ENCODE assay signal across 22 mouse cellular contexts in the genomic region with DNA sequence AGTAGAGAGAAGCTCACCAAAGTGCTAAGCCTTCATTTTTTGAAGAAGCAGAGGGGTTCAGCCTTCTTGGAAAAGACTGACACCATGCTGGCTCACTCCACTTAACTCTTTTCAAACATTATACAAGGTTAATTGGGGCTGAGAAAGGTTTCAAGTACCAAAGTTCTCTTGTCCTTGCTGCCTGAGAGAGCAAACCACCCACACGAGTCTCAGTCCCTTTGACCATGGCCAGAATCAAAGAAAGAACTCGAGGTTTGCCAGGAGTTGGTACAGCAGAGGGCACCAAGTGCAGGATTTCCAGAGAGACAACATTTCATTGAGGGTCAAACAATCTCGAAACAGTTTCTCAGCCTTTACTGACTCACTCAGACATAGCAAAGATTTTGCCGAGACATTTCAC. TPM values are rescaled to one million over a fixed set of nuclear protein-coding genes. Genes with fewer than 3 reads are reported as not detected.
DNase-seq lines count a peak whose midpoint lies in the region; ATAC-seq and TF ChIP-seq lines count a peak whose summit lies in the region.
"Had no signal": no experiment of that assay in that cellular context is flagged by ENCODE, and none has a peak within 500 bp of the region (broad histone marks: within the 10 kb centered on the region; RNA-seq: fewer than 3 reads in every experiment).

No protein-coding gene starts in this region.

- DNase-seq in kidney, adult 2 months = peak; percentile 81
- no peak for DNase-seq in kidney, postnatal 4 days
- DNase-seq in kidney, adult 9 months = peak; percentile 77
- peak; percentile 29 to 35 for DNase-seq in kidney, postnatal 36 days
- no peak for DNase-seq in kidney, postnatal 10 days
- DNase-seq: adrenal gland, adult 2 months; adrenal gland, postnatal 10 days; adrenal gland, postnatal 25 days; cerebellum, adult 11 months; cerebellum, adult 18-20 months; cerebellum, adult 8-10 months; cerebellum, adult 9-11 months; cerebellum, postnatal 14 days; cerebellum, postnatal 36 days; embryo, embryonic 11 days had no signal

- H3K27ac ChIP-seq in kidney, adult 2 months (ENCODE audit: insufficient read depth, low read depth, low read length) = peak overlapping the region; percentile 38; the same call in 1 of the 2 replicates
- no peak overlapping the region for H3K27ac ChIP-seq in kidney, embryonic 15.5 days
- H3K27ac ChIP-seq: embryonic facial prominence, embryonic 13.5 days; embryonic facial prominence, embryonic 15.5 days; forebrain, embryonic 10.5 days; forebrain, embryonic 12.5 days had no signal

- no peak for TF ChIP-seq CTCF in kidney, adult 2 months (conservative IDR thresholded peaks at IDR 0.05; ENCODE audit: insufficient read depth, insufficient read length, low read depth, low read length)

- no peaks in the 10 kb centered on the region for H3K27me3 ChIP-seq in kidney, adult 2 months (replicated peaks; ENCODE audit: control insufficient read depth, insufficient read depth, low read length)
- no peaks in the 10 kb centered on the region for H3K27me3 ChIP-seq in kidney, embryonic 15.5 days
- H3K27me3 ChIP-seq: embryonic facial prominence, embryonic 13.5 days; embryonic facial prominence, embryonic 15.5 days; forebrain, embryonic 12.5 days had no signal

- no peak for TF ChIP-seq POLR2A in kidney, adult 2 months (IDR thresholded peaks at IDR 0.05; ENCODE audit: low read depth, low read length)

- H3K9ac ChIP-seq in kidney, embryonic 15.5 days = no peak overlapping the region
- H3K9ac ChIP-seq: embryonic facial prominence, embryonic 13.5 days; embryonic facial prominence, embryonic 15.5 days; forebrain, embryonic 12.5 days had no signal

- no peak overlapping the region for H3K4me2 ChIP-seq in kidney, embryonic 15.5 days
- H3K4me2 ChIP-seq: embryonic facial prominence, embryonic 13.5 days; embryonic facial prominence, embryonic 15.5 days; forebrain, embryonic 12.5 days had no signal

- no peak overlapping the region for H3K4me3 ChIP-seq in kidney, adult 2 months (ENCODE audit: insufficient read depth, low read depth, low read length)
- H3K4me3 ChIP-seq in kidney, embryonic 15.5 days (replicated peaks) = no peak overlapping the region
- H3K4me3 ChIP-seq: embryonic facial prominence, embryonic 13.5 days; embryonic facial prominence, embryonic 15.5 days; erythroblast, embryonic 14.5 days; forebrain, embryonic 10.5 days; forebrain, embryonic 12.5 days had no signal

- H3K9me3 ChIP-seq in kidney, embryonic 15.5 days (replicated peaks) = no peaks in the 10 kb centered on the region
- H3K9me3 ChIP-seq: embryonic facial prominence, embryonic 13.5 days; embryonic facial prominence, embryonic 15.5 days; forebrain, embryonic 10.5 days; forebrain, embryonic 12.5 days had no signal

- no peak for ATAC-seq in kidney, embryonic 15.5 days (replicated peaks; ENCODE audit: low FRiP score)
- ATAC-seq: forebrain, embryonic 14.5 days had no signal

- no peaks in the 10 kb centered on the region for H3K4me1 ChIP-seq in kidney, adult 2 months (ENCODE audit: control insufficient read depth, insufficient read depth, low read length)
- H3K4me1 ChIP-seq in kidney, embryonic 15.5 days = no peaks in the 10 kb centered on the region
- H3K4me1 ChIP-seq: embryonic facial prominence, embryonic 13.5 days; embryonic facial prominence, embryonic 15.5 days; forebrain, embryonic 10.5 days; forebrain, embryonic 12.5 days had no signal

- no peaks in the 10 kb centered on the region for H3K36me3 ChIP-seq in kidney, adult 2 months (ENCODE audit: control insufficient read depth, insufficient read depth, low read length)
- 0 out of 2 replicates have a peak, but pooled peaks cover 2% of the 10 kb centered on the region for H3K36me3 ChIP-seq in kidney, embryonic 15.5 days
- H3K36me3 ChIP-seq: embryonic facial prominence, embryonic 13.5 days; embryonic facial prominence, embryonic 15.5 days had no signal

- WGBS in kidney, adult 2 months = 46% methylated on average over 4 of the region's 4 CpGs
- 77% methylated on average over 4 of the region's 4 CpGs for WGBS in kidney, embryonic 15.5 days

RNA-seq across cellular contexts. Expression of a gene that starts 10.0 kb away (rescaled TPM):
- polyA plus RNA-seq in kidney, adult 2 months (2012; rRNA removed) = 0.92 and 1.8 TPM in 2 replicates
- polyA plus RNA-seq in kidney, embryonic 15.5 days (2015; fragmentation: Nextera tagmentation; extraction: Ambion mirVana) = 2.7 and 3.8 TPM in 2 replicates
- polyA plus RNA-seq: erythroblast, embryonic 14.5 days had no signal

RNA-seq across cellular contexts. Expression of a gene that starts 28.7 kb away (rescaled TPM):
- polyA plus RNA-seq in kidney, adult 2 months (2012; rRNA removed) = 32.1 and 32.3 TPM in 2 replicates
- polyA plus RNA-seq in kidney, embryonic 15.5 days (2015; fragmentation: Nextera tagmentation; extraction: Ambion mirVana) = 32.9 and 33.7 TPM in 2 replicates

RNA-seq across cellular contexts. Expression of a gene that starts 28.7 kb away (rescaled TPM):
- polyA plus RNA-seq in kidney, adult 2 months (2012; rRNA removed) = 25.4 and 32.5 TPM in 2 replicates
- 54.5 and 57.0 TPM in 2 replicates for polyA plus RNA-seq in kidney, embryonic 15.5 days (2015; fragmentation: Nextera tagmentation; extraction: Ambion mirVana)

RNA-seq across cellular contexts. Expression of a gene that starts 42.0 kb away (rescaled TPM):
- 0.06 and 0.23 TPM in 2 replicates for polyA plus RNA-seq in kidney, adult 2 months (2012; rRNA removed)
- polyA plus RNA-seq in kidney, embryonic 15.5 days (2015; fragmentation: Nextera tagmentation; extraction: Ambion mirVana) = 3.0 and 3.4 TPM in 2 replicates

Comparison
In these comparisons a context has a peak if more than half of its experiments do, and no peak if none do; other contexts are left out.
1. DNase-seq: peak in kidney, adult 2 months (single experiment), kidney, adult 9 months (single experiment) and kidney, postnatal 36 days (2 of 2); none in kidney, postnatal 4 days (0 of 2) and kidney, postnatal 10 days (single experiment).